Mouse (Mus musculus) embryonic facial prominence, embryonic 15.5 days (tissue): Measurements from ENCODE around the gene Nrarp. TPM values are rescaled to one million over a fixed set of nuclear protein-coding genes. Genes with fewer than 3 reads are reported as not detected.

Experiments used
- ATAC-seq: fragments of 200-750 bp; cut with Nextera tagmentation; 2 replicates; pipeline ENCODE4 v1.8.0; 2017; ENCODE audit warnings: low read depth, moderate TSS enrichment; ENCODE audit not compliant: insufficient number of reproducible peaks, low FRiP score, low TSS enrichment
- H3K27ac ChIP-seq: fragments of 300-500 bp; sonication (generic); replicated peaks from 2 replicates; pipeline ENCODE4 v1.5.1; 2015; ENCODE audit warnings: mild to moderate bottlenecking, inconsistent platforms
- H3K27me3 ChIP-seq: fragments of 300-500 bp; sonication (generic); 2 replicates; pipeline ENCODE4 v1.6.1; 2015; ENCODE audit warnings: inconsistent platforms
- H3K36me3 ChIP-seq: fragments of 300-500 bp; sonication (generic); 2 replicates; pipeline ENCODE4 v1.6.1; 2015; ENCODE audit warnings: mild to moderate bottlenecking, inconsistent platforms
- H3K4me1 ChIP-seq: fragments of 300-500 bp; sonication (generic); 2 replicates; pipeline ENCODE4 v1.6.1; 2015; ENCODE audit warnings: inconsistent platforms
- H3K4me2 ChIP-seq: fragments of 300-500 bp; sonication (generic); replicated peaks from 2 replicates; pipeline ENCODE4 v1.6.1; 2015; ENCODE audit warnings: mild to moderate bottlenecking, inconsistent platforms
- H3K4me3 ChIP-seq: fragments of 300-500 bp; sonication (generic); replicated peaks from 2 replicates; pipeline ENCODE4 v1.5.1; 2015; ENCODE audit warnings: mild to moderate bottlenecking, inconsistent platforms
- H3K9ac ChIP-seq: fragments of 300-500 bp; sonication (generic); 2 replicates; pipeline ENCODE4 v1.6.1; 2015; ENCODE audit warnings: inconsistent platforms
- H3K9me3 ChIP-seq: fragments of 300-500 bp; sonication (generic); replicated peaks from 2 replicates; pipeline ENCODE4 v1.6.1; 2016; ENCODE audit warnings: inconsistent platforms
- WGBS: fragments of 180-500 bp; shearing (Covaris S2); methylation state at CpG from one replicate; pipeline ENCODE4 v1.1.7; 2015; 5-methylcytosine and 5-hydroxymethylcytosine counted together
- polyA plus RNA-seq: library from polyadenylated mRNA; unstranded; fragments of >200 nt; fragmentation: Nextera tagmentation; extraction: Ambion mirVana; gene quantifications from 2 replicates; pipeline ENCODE4 v1.2.1, GENCODE M21; 2015

The Nrarp gene
- polyA plus RNA-seq, 1 experiment from 2014 or later = 26.9 TPM

DNA sequence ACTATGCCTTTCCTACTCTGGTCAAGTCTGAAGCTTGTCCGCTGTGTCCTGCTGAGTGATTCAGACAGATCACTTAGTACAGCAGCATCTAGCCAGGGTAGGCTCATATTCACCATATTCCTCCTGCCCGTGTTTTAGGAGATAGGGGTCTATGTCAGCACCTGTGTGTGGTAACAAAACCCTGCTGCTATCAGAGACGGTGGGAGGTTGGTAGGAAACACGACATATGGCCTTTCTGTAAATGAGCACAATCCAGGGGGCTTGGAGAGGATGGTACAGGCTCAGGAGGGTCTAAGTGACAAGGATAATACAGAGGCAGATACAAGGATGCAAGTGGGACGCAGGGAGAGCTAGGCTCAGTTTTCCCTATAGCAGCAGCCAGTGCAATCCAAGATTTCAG, 49.0 kb downstream of the Nrarp start:
- no peak overlapping the region for H3K4me2 ChIP-seq
- H3K36me3 ChIP-seq = no peaks in the 10 kb centered on the region
- H3K4me3 ChIP-seq = no peak overlapping the region
- H3K9me3 ChIP-seq = no peaks in the 10 kb centered on the region
- ATAC-seq = no peak
- no peak overlapping the region for H3K27ac ChIP-seq
- H3K27me3 ChIP-seq = peaks cover 11% of the 10 kb centered on the region; the same call in 1 of the 2 replicates
- no peak overlapping the region for H3K9ac ChIP-seq
- WGBS = 77% methylated on average over 5 of the region's 5 CpGs
- peaks cover 19% of the 10 kb centered on the region for H3K4me1 ChIP-seq

DNA sequence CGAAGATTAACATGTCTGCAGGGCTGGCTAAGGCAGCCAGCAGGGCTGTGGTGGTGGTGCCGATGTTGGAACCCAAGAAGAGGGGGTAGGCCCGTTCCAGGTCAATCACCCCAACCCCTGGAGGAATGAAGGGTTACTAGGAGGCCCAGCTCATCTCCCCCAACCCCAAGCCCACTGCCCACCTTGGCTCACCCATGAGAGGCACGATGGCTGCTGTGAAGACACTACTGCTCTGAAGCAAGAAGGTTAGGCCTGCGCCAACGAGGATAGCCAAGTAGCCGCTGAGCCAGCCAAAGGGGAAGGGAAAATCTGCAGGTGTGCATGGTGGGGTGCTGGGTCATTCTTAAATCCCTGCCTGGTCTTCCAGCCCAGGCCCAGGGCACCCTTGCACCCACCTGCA, 50.0 kb downstream of the Nrarp start:
- H3K4me3 ChIP-seq = no peak overlapping the region
- whole genome bisulfite sequencing = 77% methylated on average over 7 of the region's 7 CpGs
- H3K9ac ChIP-seq = no peak overlapping the region
- H3K4me1 ChIP-seq = peaks cover 15% of the 10 kb centered on the region
- H3K4me2 ChIP-seq = no peak overlapping the region
- no peak for ATAC-seq
- H3K27ac ChIP-seq = no peak overlapping the region
- H3K36me3 ChIP-seq = no peaks in the 10 kb centered on the region
- H3K27me3 ChIP-seq = peaks cover 11% of the 10 kb centered on the region; the same call in 1 of the 2 replicates
- H3K9me3 ChIP-seq = no peaks in the 10 kb centered on the region

DNA sequence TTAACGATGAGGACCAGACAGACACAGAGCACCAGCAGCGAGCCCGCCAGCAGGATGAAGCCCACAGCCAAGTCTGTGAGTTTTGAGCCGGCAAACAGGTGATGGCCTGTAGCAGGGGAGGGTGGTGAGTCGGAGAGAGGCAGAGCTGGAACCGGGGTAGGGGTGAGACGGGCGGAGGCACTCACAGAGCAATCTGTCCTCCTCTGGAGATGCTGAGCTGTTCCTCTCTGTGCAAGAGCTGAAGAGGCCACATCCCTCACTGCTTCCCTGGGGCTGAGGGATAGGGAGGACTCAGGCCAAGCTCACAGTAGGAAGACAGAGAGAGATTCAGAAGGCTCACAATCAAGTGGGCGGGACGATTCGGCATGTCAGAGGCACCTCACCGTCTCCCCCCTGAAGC, 50.5 kb downstream of the Nrarp start:
- no peak for ATAC-seq
- Histone ChIP-seq H3K36me3 (no peaks in the 10 kb centered on the region), H3K9me3 (no peaks in the 10 kb centered on the region), H3K4me1 (peaks cover 11% of the 10 kb centered on the region), H3K4me3 (no peak overlapping the region), H3K9ac (no peak overlapping the region), H3K27ac (no peak overlapping the region), H3K27me3 (peaks cover 11% of the 10 kb centered on the region; the same call in 1 of the 2 replicates), H3K4me2 (no peak overlapping the region)
- WGBS = 43% methylated on average over 12 of the region's 12 CpGs

Other genes with a start within 250 kb of the Nrarp start
- gene Arrdc1, start 245.5 kb upstream of the Nrarp start, polyA plus RNA-seq = 50.5 and 52.7 TPM in 2 replicates
- gene Zmynd19, start 231.0 kb upstream of the Nrarp start, polyA plus RNA-seq = 17.0 and 19.4 TPM in 2 replicates
- gene Dph7, start 218.4 kb upstream of the Nrarp start, polyA plus RNA-seq = 25.7 and 32.6 TPM in 2 replicates
- 127 and 132 TPM in 2 replicates for gene Mrpl41, start 205.7 kb upstream of the Nrarp start, polyA plus RNA-seq
- 8.5 and 9.7 TPM in 2 replicates for gene Pnpla7, start 204.7 kb upstream of the Nrarp start, polyA plus RNA-seq
- gene Nsmf, start 126.4 kb upstream of the Nrarp start, polyA plus RNA-seq = 93.0 and 97.2 TPM in 2 replicates
- gene Entpd8, start 100.5 kb upstream of the Nrarp start, polyA plus RNA-seq = not detected in 2 replicates
- 0.37 and 0.39 TPM in 2 replicates for gene Noxa1, start 85.6 kb upstream of the Nrarp start, polyA plus RNA-seq
- gene Tor4a, start 16.1 kb downstream of the Nrarp start, polyA plus RNA-seq = 9.3 and 10.5 TPM in 2 replicates
- 114 and 115 TPM in 2 replicates for gene Nelfb, start 30.7 kb downstream of the Nrarp start, polyA plus RNA-seq
- not detected in 2 replicates for gene Stpg3, start 33.9 kb downstream of the Nrarp start, polyA plus RNA-seq
- gene Fam166a, start 38.0 kb downstream of the Nrarp start, polyA plus RNA-seq = 0.77 TPM in 1 of 2 replicates, not detected in the other
- gene Tubb4b, start 43.9 kb downstream of the Nrarp start, polyA plus RNA-seq = 590 and 660 TPM in 2 replicates
- gene Slc34a3, start 53.6 kb downstream of the Nrarp start, polyA plus RNA-seq = not detected in 2 replicates
- 0.20 and 0.24 TPM in 2 replicates for gene Rnf224, start 56.0 kb downstream of the Nrarp start, polyA plus RNA-seq
- gene Rnf208, start 61.5 kb downstream of the Nrarp start, polyA plus RNA-seq = 18.4 and 22.9 TPM in 2 replicates
- 53.3 and 54.0 TPM in 2 replicates for gene Cysrt1, start 61.7 kb downstream of the Nrarp start, polyA plus RNA-seq
- 8.2 and 9.4 TPM in 2 replicates for gene AL732309.1, start 66.1 kb downstream of the Nrarp start, polyA plus RNA-seq
- gene Tmem203, start 74.7 kb downstream of the Nrarp start, polyA plus RNA-seq = 23.8 and 25.6 TPM in 2 replicates
- gene Tprn, start 81.9 kb downstream of the Nrarp start, polyA plus RNA-seq = 10.2 TPM in 2 replicates
- 258 and 263 TPM in 2 replicates for gene Ssna1, start 91.7 kb downstream of the Nrarp start, polyA plus RNA-seq
- 134 and 136 TPM in 2 replicates for gene Anapc2, start 91.7 kb downstream of the Nrarp start, polyA plus RNA-seq
- not detected in 2 replicates for gene Tmem210, start 107.4 kb downstream of the Nrarp start, polyA plus RNA-seq
- 4.9 and 5.2 TPM in 2 replicates for gene Lrrc26, start 109.2 kb downstream of the Nrarp start, polyA plus RNA-seq
- 0.33 and 0.71 TPM in 2 replicates for gene Grin1, start 138.4 kb downstream of the Nrarp start, polyA plus RNA-seq
- gene Man1b1, start 151.6 kb downstream of the Nrarp start, polyA plus RNA-seq = 54.4 and 55.5 TPM in 2 replicates
- gene Dpp7, start 175.6 kb downstream of the Nrarp start, polyA plus RNA-seq = 24.6 and 25.5 TPM in 2 replicates
- gene Uap1l1, start 184.9 kb downstream of the Nrarp start, polyA plus RNA-seq = 18.4 and 21.7 TPM in 2 replicates
- 29.2 and 32.8 TPM in 2 replicates for gene Sapcd2, start 191.6 kb downstream of the Nrarp start, polyA plus RNA-seq
- gene Entpd2, start 215.1 kb downstream of the Nrarp start, polyA plus RNA-seq = 7.4 and 9.0 TPM in 2 replicates
- gene Npdc1, start 218.6 kb downstream of the Nrarp start, polyA plus RNA-seq = 64.9 and 67.8 TPM in 2 replicates
- 0.08 and 0.20 TPM in 2 replicates for gene Fut7, start 242.5 kb downstream of the Nrarp start, polyA plus RNA-seq
- gene Abca2, start 247.9 kb downstream of the Nrarp start, polyA plus RNA-seq = 4.0 and 4.1 TPM in 2 replicates